Mouse (Mus musculus) bone marrow, adult 2 months (tissue): Measurements from ENCODE around the gene Map3k21. TPM values are rescaled to one million over a fixed set of nuclear protein-coding genes. Genes with fewer than 3 reads are reported as not detected.

ENCODE experiments used
- H3K27ac ChIP-seq: fragments of 200-500 bp; 2 replicates; pipeline ENCODE4 v1.5.1; 2012; ENCODE audit warnings: low read depth, mild to moderate bottlenecking, control low read depth, inconsistent platforms, low read length; ENCODE audit not compliant: control insufficient read depth, poor library complexity, insufficient read depth
- H3K4me1 ChIP-seq: fragments of 200-500 bp; 2 replicates; pipeline ENCODE4 v1.6.1; 2011; ENCODE audit warnings: low read length; ENCODE audit not compliant: control insufficient read depth, insufficient read depth
- H3K4me3 ChIP-seq: fragments of 200-500 bp; replicated peaks from 2 replicates; pipeline ENCODE3; 2011; ENCODE audit warnings: mild to moderate bottlenecking, low read depth, low read length, control low read depth; ENCODE audit not compliant: control insufficient read depth
- CTCF ChIP-seq: fragments of 200-500 bp; IDR thresholded peaks from 2 replicates; pipeline ENCODE4 v1.5.1; 2011; ENCODE audit warnings: low read length, control low read depth; ENCODE audit not compliant: control insufficient read depth, insufficient read depth
- POLR2A ChIP-seq: fragments of 200-500 bp; IDR thresholded peaks from 2 replicates; pipeline ENCODE4 v1.6.1; 2011; ENCODE audit warnings: low read depth, mild to moderate bottlenecking, control low read depth, low read length, borderline replicate concordance; ENCODE audit not compliant: control insufficient read depth
- WGBS: fragments of 180-500 bp; shearing (Covaris S2); methylation state at CpG from one replicate; pipeline ENCODE4 v1.1.7; 2018; 5-methylcytosine and 5-hydroxymethylcytosine counted together
- polyA plus RNA-seq: library from polyadenylated mRNA; stranded (reverse); fragments of >200 nt; gene quantifications from 2 replicates; pipeline ENCODE4 v1.2.4, GENCODE M21; 2011; ENCODE audit warnings: low replicate concordance; ENCODE audit not compliant: missing spikeins, insufficient read depth, insufficient read length

Map3k21 gene
- polyA plus RNA-seq, 1 experiment: not detected

DNA sequence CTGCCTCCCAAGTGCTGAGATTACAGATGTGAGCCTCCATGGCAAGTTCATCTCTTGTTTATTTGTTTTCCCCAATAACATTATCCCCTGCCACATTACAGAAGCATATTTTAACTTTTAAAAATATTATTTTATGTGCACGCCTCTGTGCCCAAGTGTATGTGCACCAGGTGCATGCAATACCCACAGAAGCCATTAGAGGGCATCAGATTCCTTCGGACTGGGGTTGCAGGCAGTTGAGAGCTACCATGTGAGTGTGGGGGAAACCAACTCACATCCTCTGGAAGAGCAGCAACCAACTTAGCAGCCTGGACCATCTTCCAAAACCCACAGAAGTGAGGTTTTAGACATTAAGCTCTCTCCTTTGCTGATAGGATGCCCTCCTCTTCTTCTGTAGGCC lies 2.9 kb upstream of the Map3k21 start:
- 66% methylated on average over 2 of the region's 2 CpGs for WGBS
- no peak overlapping the region for H3K4me3 ChIP-seq
- no peak overlapping the region for H3K27ac ChIP-seq
- H3K4me1 ChIP-seq: peaks cover 2% of the 10 kb centered on the region; the same call in 1 of the 2 replicates
- TF ChIP-seq POLR2A (no peak), CTCF (no peak)

DNA sequence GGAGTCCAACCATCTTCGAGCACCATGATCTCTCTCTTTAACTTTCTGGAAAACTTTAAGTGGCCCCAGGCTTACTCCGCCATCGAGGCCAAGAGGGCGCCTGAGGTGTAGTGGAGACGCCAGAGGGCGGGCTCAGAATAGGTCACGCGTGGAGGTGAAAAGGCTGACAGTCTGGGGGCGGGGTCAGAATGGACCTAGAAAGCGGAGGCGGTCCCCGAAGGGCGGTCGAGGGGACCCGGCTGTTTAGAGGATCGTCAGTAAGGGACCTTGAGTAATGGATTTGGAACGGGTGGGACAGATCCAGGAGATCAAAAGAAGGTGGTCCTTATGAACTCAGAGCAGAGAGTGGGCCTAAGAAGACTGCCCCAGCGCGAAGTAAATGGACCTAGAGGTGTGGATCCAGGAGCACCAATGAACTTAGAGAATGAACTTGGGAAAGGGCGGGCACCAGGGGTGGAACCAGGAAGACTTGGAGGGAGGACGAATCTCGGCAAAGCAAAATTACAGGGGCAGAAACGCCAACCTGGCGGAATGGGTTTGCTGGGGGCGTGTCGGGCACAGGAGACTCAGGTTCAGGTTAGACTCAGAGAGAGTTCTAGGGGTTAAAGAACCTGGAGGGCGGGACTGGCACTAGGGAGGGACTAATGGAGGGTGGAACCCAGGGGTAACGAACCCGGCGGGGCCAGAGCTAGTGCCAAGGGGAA lies 437 bp upstream of the Map3k21 start:
- 7% methylated on average over 30 of the region's 30 CpGs for WGBS
- H3K4me1 ChIP-seq: no peaks in the 10 kb centered on the region
- no peak overlapping the region for H3K4me3 ChIP-seq
- TF ChIP-seq POLR2A: no peak
- TF ChIP-seq CTCF: no peak
- no peak overlapping the region for H3K27ac ChIP-seq

DNA sequence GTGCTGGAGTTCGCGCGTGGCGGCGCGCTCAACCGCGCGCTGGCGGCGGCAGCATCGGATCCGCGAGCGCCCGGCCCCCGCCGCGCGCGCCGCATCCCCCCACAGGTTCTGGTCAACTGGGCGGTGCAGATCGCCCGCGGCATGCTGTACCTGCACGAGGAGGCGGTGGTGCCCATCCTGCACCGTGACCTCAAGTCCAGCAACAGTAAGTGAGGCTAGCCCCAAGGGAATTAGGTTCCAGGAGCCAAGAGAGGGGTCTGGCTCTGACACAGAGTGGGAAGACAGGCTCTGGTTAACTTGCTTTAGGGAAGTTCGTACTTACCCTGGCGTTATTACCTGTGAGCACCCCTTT lies 955 bp downstream of the Map3k21 start:
- H3K4me1 ChIP-seq: no peaks in the 10 kb centered on the region
- H3K4me3 ChIP-seq: no peak overlapping the region
- no peak for TF ChIP-seq POLR2A
- no peak for TF ChIP-seq CTCF
- WGBS: 4% methylated on average over 31 of the region's 31 CpGs
- H3K27ac ChIP-seq: no peak overlapping the region

DNA sequence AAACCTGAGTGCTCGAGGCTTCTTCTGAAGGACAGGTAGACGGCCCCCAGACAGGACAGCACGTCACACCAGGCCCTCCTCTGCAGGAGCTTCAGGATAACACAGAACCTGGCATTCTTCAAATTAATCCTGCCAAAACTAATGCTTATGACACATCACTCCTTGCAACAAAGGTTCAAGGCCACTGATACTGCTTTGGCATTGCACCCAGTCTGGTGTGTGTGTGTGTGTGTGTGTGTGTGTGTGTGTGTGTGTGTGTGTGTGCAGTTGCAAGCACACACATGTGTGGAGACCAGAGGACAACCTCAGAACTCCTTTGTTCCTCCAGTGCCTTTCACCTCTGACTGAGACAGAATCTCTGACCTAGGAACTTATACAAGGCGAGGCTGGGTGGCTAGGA lies 3.0 kb downstream of the Map3k21 start:
- TF ChIP-seq POLR2A (no peak), CTCF (no peak)
- Histone ChIP-seq H3K27ac (no peak overlapping the region), H3K4me1 (no peaks in the 10 kb centered on the region), H3K4me3 (no peak overlapping the region)
- WGBS: 65% methylated on average over 4 of the region's 4 CpGs

DNA sequence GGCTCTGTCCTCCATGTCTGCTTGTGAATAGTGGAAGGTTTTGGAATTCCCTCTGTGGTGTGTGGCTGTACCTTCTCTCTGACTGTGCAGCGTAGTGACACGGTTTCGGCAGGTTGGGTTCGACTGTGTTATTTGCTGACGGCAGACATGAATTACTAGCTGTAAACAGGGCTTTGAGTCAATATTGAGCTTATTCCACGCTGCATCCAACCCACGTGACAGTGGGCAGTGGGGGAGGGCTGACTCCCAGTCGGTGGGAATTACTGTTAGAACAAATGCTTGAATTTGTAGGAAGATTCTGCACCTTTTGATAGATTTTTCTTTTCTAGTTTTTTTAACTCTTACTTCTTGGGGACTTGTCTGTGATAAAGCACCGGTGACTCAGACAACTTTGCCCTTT lies 4.1 kb downstream of the Map3k21 start:
- WGBS: 81% methylated on average over 9 of the region's 9 CpGs
- H3K4me1 ChIP-seq: no peaks in the 10 kb centered on the region
- no peak for TF ChIP-seq CTCF
- TF ChIP-seq POLR2A: no peak
- no peak overlapping the region for H3K27ac ChIP-seq
- no peak overlapping the region for H3K4me3 ChIP-seq

DNA sequence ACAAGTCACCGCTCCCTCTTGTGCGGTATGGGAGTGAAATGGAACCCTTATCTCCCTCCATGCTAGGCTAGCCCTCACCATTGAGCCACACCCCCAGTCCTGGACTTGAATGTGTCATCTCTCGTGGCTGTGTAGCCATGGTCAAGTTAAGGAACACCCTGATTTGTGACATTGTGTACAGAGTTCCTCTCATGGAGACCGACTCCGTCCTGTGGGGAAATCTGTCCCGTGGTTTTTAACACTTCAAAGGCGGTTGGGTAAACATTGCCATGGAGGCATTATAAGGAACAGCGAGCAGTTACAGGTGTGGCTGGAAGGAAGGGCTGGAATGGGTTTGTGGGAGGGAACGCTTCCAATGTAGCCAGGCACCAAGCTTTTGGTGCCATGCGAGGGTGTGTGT lies 6.8 kb downstream of the Map3k21 start:
- TF ChIP-seq CTCF (no peak), POLR2A (no peak)
- no peaks in the 10 kb centered on the region for H3K4me1 ChIP-seq
- 58% methylated on average over 10 of the region's 10 CpGs for WGBS

DNA sequence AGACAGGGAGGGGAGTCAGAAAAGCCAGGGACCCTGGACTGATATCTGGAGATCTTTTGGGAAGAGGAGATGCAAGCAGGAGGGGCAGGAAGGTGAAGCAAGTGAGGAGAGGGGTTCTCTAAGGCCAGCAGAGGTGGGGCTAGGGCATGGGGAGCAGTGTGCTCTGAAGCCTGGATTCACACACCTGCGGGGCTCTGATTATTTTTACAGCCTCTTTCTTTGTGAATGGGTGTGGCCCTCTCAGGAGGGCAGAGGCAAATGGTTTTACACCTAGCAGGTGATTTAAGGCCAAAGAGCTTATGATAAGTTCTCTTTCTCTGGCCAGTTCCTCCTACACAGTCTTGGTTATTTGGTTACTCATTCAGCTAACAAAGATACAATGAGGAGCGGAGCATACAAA lies 8.5 kb downstream of the Map3k21 start:
- no peak for TF ChIP-seq CTCF
- no peak for TF ChIP-seq POLR2A
- Histone ChIP-seq H3K27ac (no peak overlapping the region), H3K4me3 (no peak overlapping the region), H3K4me1 (no peaks in the 10 kb centered on the region)
- 71% methylated on average over 2 of the region's 2 CpGs for WGBS

More for the DNA sequence above, 6.8 kb downstream of the Map3k21 start:
- Histone ChIP-seq H3K4me3 (no peak overlapping the region), H3K27ac (no peak overlapping the region)

DNA sequence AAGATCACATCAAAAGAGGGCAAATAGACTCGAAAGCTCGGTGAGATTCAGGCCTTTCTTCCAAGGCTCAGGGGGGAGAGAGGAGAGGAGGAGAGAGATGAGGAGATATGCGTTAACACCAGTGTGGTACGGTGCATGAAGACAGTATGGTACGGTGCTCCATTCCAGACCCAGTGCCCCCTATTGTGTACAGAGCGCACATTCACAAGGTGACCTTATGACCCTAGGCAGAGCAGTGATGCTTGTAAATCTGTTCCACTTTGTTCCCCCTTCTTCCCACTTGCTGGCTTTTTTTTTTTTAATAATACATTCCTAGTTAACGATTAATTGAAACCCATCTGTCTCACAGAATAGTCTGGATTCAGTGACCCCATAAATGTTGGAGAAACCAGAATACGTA lies 9.3 kb downstream of the Map3k21 start:
- TF ChIP-seq POLR2A: no peak
- no peak for TF ChIP-seq CTCF
- Histone ChIP-seq H3K27ac (no peak overlapping the region), H3K4me1 (no peaks in the 10 kb centered on the region), H3K4me3 (no peak overlapping the region)
- WGBS: 80% methylated on average over 8 of the region's 8 CpGs

DNA sequence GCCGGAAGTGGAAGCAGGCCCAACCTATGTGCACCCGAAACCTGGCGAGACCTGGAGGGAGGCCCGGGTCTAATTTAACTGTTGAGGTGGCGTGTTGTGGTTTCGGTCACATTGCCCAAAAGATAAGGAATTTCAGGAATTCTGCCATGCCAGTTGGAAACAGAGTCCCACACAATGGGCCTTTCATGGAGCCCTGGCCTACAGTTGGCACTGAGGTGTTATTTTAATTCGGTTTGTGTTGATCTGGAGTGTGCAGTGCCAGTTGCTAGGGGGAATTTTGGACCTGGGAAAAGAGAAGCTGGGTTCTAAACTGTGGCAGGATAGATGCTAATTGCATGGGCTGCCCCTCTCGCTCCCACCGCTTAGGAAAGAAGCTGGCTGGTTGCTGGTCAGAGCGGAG lies 10.0 kb downstream of the Map3k21 start:
- no peak overlapping the region for H3K27ac ChIP-seq
- no peak overlapping the region for H3K4me3 ChIP-seq
- WGBS: 81% methylated on average over 10 of the region's 10 CpGs
- no peaks in the 10 kb centered on the region for H3K4me1 ChIP-seq
- TF ChIP-seq CTCF (no peak), POLR2A (no peak)
